Mouse (Mus musculus) embryonic facial prominence, embryonic 10.5 days (tissue): ENCODE measurements around the gene Zim1. TPM values are rescaled to one million over a fixed set of nuclear protein-coding genes. Genes with fewer than 3 reads are reported as not detected.

ENCODE experiments used
- DNase-seq: peaks from one replicate; pipeline ENCODE4 v3.0.0-alpha.2; 2017; ENCODE audit warnings: low spot score
- H3K27ac ChIP-seq: fragments of 300-500 bp; sonication (generic); replicated peaks from 2 replicates; pipeline ENCODE4 v1.5.1; 2016; ENCODE audit warnings: mild to moderate bottlenecking
- H3K27me3 ChIP-seq: fragments of 300-500 bp; sonication (generic); replicated peaks from 2 replicates; pipeline ENCODE4 v1.6.1; 2016; ENCODE audit warnings: low read depth, mild to moderate bottlenecking; ENCODE audit not compliant: poor library complexity, severe bottlenecking
- H3K36me3 ChIP-seq: fragments of 300-500 bp; sonication (generic); replicated peaks from 2 replicates; pipeline ENCODE4 v1.6.1; 2016; ENCODE audit warnings: mild to moderate bottlenecking, moderate library complexity
- H3K4me1 ChIP-seq: fragments of 300-500 bp; sonication (generic); 2 replicates; pipeline ENCODE4 v1.6.1; 2016
- H3K4me3 ChIP-seq: fragments of 300-500 bp; sonication (generic); 2 replicates; pipeline ENCODE4 v1.5.1; 2016; ENCODE audit warnings: mild to moderate bottlenecking, moderate library complexity
- H3K9me3 ChIP-seq: fragments of 300-500 bp; sonication (generic); 2 replicates; pipeline ENCODE4 v1.6.1; 2016; ENCODE audit warnings: mild to moderate bottlenecking
- WGBS: fragments of 180-500 bp; shearing (Covaris S2); methylation state at CpG from one replicate; pipeline ENCODE4 v1.1.7; 2016; 5-methylcytosine and 5-hydroxymethylcytosine counted together
- polyA plus RNA-seq: library from polyadenylated mRNA; unstranded; fragments of >200 nt; fragmentation: Nextera tagmentation; extraction: Ambion mirVana; gene quantifications from 2 replicates; pipeline ENCODE4 v1.2.1, GENCODE M21; 2016

Zim1 gene
- 1.7 and 2.3 TPM in 2 replicates for polyA plus RNA-seq

DNA sequence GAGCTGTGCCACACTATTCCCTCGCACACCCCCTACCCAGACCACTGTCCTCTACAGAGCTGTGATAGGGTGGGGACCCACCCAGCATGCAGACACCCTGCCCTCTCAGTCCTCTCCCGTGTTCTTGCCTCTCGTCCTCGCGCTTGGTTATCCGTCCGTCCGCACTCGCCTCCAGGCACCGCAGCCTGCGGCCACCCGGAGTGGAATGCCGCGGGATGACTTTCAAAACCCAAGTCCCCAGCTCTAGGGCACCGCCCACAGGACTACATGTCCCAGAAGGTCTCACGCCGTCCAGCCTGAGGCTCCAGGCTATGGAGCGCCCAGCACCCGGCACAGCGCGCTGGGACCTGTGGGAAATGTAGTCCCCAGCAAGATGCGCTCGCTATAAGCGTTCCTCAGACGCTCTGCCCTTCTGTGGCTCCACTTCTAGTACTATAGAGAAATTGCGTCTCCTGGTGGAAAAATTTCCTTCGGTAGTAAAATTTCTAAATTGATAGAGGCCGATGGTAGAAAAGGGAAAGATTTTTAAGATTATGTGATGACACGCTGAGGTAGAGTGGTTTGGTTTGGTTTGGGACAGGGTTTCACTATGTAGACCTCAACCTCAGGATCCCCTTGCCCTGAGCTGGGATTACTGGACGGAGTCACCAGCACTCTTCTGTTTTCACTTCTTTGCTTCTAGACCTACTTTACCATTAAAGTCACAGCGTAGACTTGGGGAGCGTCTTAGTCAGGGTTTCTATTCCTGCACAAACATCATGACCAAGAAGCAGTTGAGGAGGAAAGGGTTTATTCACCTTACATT, at the start of gene Zim1:
Gene Zim1 (minus strand): TSS at position 210 of the 805 bp plus-strand sequence.
- Histone ChIP-seq H3K4me1 (peaks cover 3% of the 10 kb centered on the region; the same call in 1 of the 2 replicates), H3K36me3 (0 out of 2 replicates have a peak, but pooled peaks cover under 1% of the 10 kb centered on the region), H3K9me3 (no peaks in the 10 kb centered on the region), H3K27ac (peak within 1 kb of the TSS; percentile 70), H3K4me3 (peak within 1 kb of the TSS; percentile 65), H3K27me3 (no peaks in the 10 kb centered on the region)
- WGBS = 12% methylated on average over 32 of the region's 32 CpGs
- peak; percentile 92 for DNase-seq

- H3K27me3 ChIP-seq = no peaks in the 10 kb centered on the region
- no peak overlapping the region for H3K4me3 ChIP-seq
- no peak overlapping the region for H3K27ac ChIP-seq
- peaks cover 5% of the 10 kb centered on the region; the same call in 1 of the 2 replicates for H3K36me3 ChIP-seq
- H3K9me3 ChIP-seq = no peaks in the 10 kb centered on the region
- peaks cover 7% of the 10 kb centered on the region for H3K4me1 ChIP-seq
- DNase-seq = peak; percentile 48
- WGBS = 70% methylated on average over 10 of the region's 10 CpGs
These were observed 48.1 kb upstream of the Zim1 start for GRCm38 (mm10) chr7:6744281-6744904.

- peaks cover 4% of the 10 kb centered on the region; the same call in 1 of the 2 replicates for H3K4me1 ChIP-seq
- DNase-seq = no peak
- H3K4me3 ChIP-seq = no peak overlapping the region
- no peak overlapping the region for H3K27ac ChIP-seq
- H3K9me3 ChIP-seq = peaks cover under 1% of the 10 kb centered on the region; the same call in 1 of the 2 replicates
- no peaks in the 10 kb centered on the region for H3K27me3 ChIP-seq
- H3K36me3 ChIP-seq = peaks cover 8% of the 10 kb centered on the region; the same call in 1 of the 2 replicates
- WGBS = 74% methylated on average over 1 of the region's 1 CpGs
These were observed 39.8 kb upstream of the Zim1 start for GRCm38 (mm10) chr7:6736060-6736459.

DNA sequence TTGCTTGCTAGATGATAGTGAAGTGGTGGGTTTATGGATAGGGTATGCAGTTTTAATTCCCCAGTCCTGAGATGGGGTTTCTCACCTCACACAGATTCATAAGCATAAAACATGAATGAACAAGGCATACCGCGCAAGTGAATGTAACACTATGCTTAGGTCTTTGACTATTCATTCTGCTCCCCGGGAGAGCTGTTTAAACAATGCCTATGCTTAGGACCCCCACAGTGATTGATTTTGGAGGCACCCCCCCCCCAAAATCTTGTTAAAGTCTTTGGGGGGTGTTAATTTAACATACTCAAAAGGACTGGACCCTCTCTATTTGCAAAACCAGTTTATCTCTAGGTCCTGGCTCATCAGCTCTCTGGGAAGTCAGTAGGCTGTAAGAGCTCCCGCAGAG, 35.7 kb upstream of the Zim1 start:
- Histone ChIP-seq H3K36me3 (peaks cover 20% of the 10 kb centered on the region; the same call in 1 of the 2 replicates), H3K9me3 (peaks cover 41% of the 10 kb centered on the region), H3K27ac (peak overlapping the region; percentile 89), H3K27me3 (no peaks in the 10 kb centered on the region), H3K4me3 (peak overlapping the region; percentile 68), H3K4me1 (no peaks in the 10 kb centered on the region)
- 52% methylated on average over 4 of the region's 4 CpGs for WGBS
- no peak for DNase-seq

DNA sequence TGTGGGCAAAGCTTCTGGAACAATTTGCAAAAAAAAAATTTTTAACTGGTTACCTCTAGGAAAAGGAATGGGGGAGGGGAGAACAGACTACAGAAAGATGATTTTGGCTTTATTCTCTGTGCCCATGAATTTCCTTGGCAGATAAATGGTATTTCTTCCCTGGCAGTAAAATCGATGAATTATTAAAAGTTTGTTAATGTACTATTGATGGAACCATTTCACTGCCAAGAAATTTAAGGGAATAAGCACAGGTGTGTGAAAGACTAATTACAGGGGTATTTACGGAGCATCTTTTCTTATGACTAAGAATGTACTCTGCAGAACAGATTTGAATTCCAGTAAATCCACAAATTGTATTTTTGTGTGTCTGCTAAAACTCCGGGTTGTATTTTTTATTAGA, 35.1 kb upstream of the Zim1 start:
- Histone ChIP-seq H3K9me3 (peaks cover 43% of the 10 kb centered on the region), H3K4me1 (no peaks in the 10 kb centered on the region), H3K27ac (peak overlapping the region; percentile 89), H3K4me3 (peak overlapping the region; percentile 68), H3K27me3 (no peaks in the 10 kb centered on the region), H3K36me3 (peaks cover 20% of the 10 kb centered on the region)
- no peak for DNase-seq
- 49% methylated on average over 3 of the region's 3 CpGs for WGBS

GRCm38 (mm10) chr7:6730801-6731200, 34.6 kb upstream of the Zim1 start:
- H3K4me1 ChIP-seq = no peaks in the 10 kb centered on the region
- H3K4me3 ChIP-seq = peak overlapping the region; percentile 68
- peak; percentile 59 for DNase-seq
- peaks cover 24% of the 10 kb centered on the region for H3K36me3 ChIP-seq
- peaks cover 43% of the 10 kb centered on the region for H3K9me3 ChIP-seq
- WGBS = 51% methylated on average over 15 of the region's 15 CpGs
- no peaks in the 10 kb centered on the region for H3K27me3 ChIP-seq
- H3K27ac ChIP-seq = peak overlapping the region; percentile 89

- Histone ChIP-seq H3K27ac (peak within 1 kb of the TSS; percentile 89), H3K9me3 (peaks cover 43% of the 10 kb centered on the region), H3K36me3 (peaks cover 29% of the 10 kb centered on the region), H3K27me3 (no peaks in the 10 kb centered on the region), H3K4me1 (no peaks in the 10 kb centered on the region), H3K4me3 (peak within 1 kb of the TSS; percentile 68)
- peak; percentile 93 for DNase-seq
- whole genome bisulfite sequencing = 45% methylated on average over 24 of the region's 24 CpGs
These were observed 34.0 kb upstream of the Zim1 start, which contains the start of the genes Peg3 and Usp29 for GRCm38 (mm10) chr7:6730241-6730640. Gene Peg3, minus strand, starts transcription at chr7:6730431. Gene Usp29, plus strand, starts transcription at chr7:6730578.

- H3K4me3 ChIP-seq = peak overlapping the region; percentile 68
- H3K4me1 ChIP-seq = no peaks in the 10 kb centered on the region
- DNase-seq = peak; percentile 95
- 45% methylated on average over 37 of the region's 37 CpGs for WGBS
- H3K27ac ChIP-seq = peak overlapping the region; percentile 89
- peaks cover 43% of the 10 kb centered on the region for H3K9me3 ChIP-seq
- H3K27me3 ChIP-seq = no peaks in the 10 kb centered on the region
- H3K36me3 ChIP-seq = peaks cover 34% of the 10 kb centered on the region
These were observed 33.0 kb upstream of the Zim1 start for GRCm38 (mm10) chr7:6729061-6729817.

DNA sequence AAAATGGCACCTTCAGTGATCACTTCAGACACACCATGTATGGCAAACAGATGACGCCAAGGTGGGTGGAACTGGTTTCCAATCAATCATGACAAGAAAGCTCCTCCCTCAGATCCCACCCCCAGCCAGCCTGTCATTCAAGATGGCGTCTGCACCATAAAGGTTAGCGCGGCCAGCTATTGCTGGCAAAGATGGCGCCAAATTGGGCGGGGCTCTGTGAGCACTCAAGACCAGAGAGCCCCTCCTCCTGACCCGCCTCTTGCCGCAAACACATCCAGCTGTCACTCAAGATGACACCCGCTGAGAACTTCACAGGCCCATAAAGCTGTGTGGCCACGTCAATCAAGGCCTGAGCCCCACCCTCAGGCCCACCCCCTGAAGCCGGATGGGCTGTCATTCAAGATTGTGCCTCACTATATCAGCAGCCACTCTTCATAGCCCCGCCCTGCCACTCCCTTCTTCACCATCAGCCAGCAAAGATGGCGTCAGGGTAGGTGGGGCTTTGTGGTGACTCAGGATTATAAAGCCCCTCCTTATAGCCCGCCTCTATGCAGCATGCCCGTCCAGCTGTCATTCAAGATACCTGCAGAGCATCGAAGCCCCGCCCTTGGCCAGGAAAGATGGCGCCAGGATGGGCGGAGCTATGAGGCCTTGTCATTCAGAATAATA, 32.1 kb upstream of the Zim1 start:
- H3K4me1 ChIP-seq = no peaks in the 10 kb centered on the region
- peak overlapping the region; percentile 68 for H3K4me3 ChIP-seq
- peak overlapping the region; percentile 89 for H3K27ac ChIP-seq
- WGBS = 46% methylated on average over 19 of the region's 19 CpGs
- H3K27me3 ChIP-seq = no peaks in the 10 kb centered on the region
- DNase-seq = peak; percentile 90
- peaks cover 43% of the 10 kb centered on the region for H3K9me3 ChIP-seq
- H3K36me3 ChIP-seq = peaks cover 42% of the 10 kb centered on the region

- H3K4me3 ChIP-seq = peak overlapping the region; percentile 68
- peaks cover 43% of the 10 kb centered on the region for H3K9me3 ChIP-seq
- WGBS = 52% methylated on average over 19 of the region's 19 CpGs
- no peaks in the 10 kb centered on the region for H3K27me3 ChIP-seq
- peak overlapping the region; percentile 89 for H3K27ac ChIP-seq
- peak; percentile 76 for DNase-seq
- no peaks in the 10 kb centered on the region for H3K4me1 ChIP-seq
- H3K36me3 ChIP-seq = peaks cover 50% of the 10 kb centered on the region
These were observed 31.3 kb upstream of the Zim1 start for GRCm38 (mm10) chr7:6727351-6728121.

- WGBS = 92% methylated on average over 15 of the region's 15 CpGs
- Histone ChIP-seq H3K36me3 (peaks cover 95% of the 10 kb centered on the region), H3K4me3 (no peak overlapping the region)
These were observed 13.1 kb upstream of the Zim1 start for GRCm38 (mm10) chr7:6709396-6709795.

More at GRCm38 (mm10) chr7:6709396-6709795, 13.1 kb upstream of the Zim1 start:
- Histone ChIP-seq H3K4me1 (no peaks in the 10 kb centered on the region), H3K9me3 (peaks cover 22% of the 10 kb centered on the region), H3K27me3 (no peaks in the 10 kb centered on the region), H3K27ac (no peak overlapping the region)
- no peak for DNase-seq
